ENCODE assay signal across 27 mouse cellular contexts in genomic region chr10:17337217-17337616, GRCm38 (mm10).
"Had no signal": no experiment of that assay in that cellular context is flagged by ENCODE, and none has a peak within 500 bp of the region (broad histone marks: within the 10 kb centered on the region; RNA-seq: fewer than 3 reads in every experiment).

No protein-coding gene starts in this region.

- H3K36me3 ChIP-seq: heart, embryonic 10.5 days; heart, embryonic 12.5 days; hindbrain, embryonic 10.5 days; hindbrain, embryonic 12.5 days; intestine, embryonic 15.5 days; limb, embryonic 10.5 days; limb, embryonic 12.5 days; liver, embryonic 13.5 days; liver, embryonic 15.5 days had no signal

- DNase-seq: gastrocnemius, postnatal 10 days; gastrocnemius, postnatal 25 days; heart, postnatal 10 days; heart, postnatal 4 days; kidney, adult 18-20 months; kidney, adult 8-10 months; kidney, postnatal 10 days; kidney, postnatal 25 days; kidney, postnatal 4 days; liver; liver, embryonic 13.5 days; liver, postnatal 0 days had no signal

- H3K4me2 ChIP-seq: heart, embryonic 12.5 days; hindbrain, embryonic 12.5 days; hindbrain, embryonic 14.5 days; intestine, embryonic 15.5 days; limb, embryonic 12.5 days; liver, embryonic 11.5 days; liver, embryonic 13.5 days; liver, embryonic 15.5 days had no signal

- H3K27ac ChIP-seq: heart, embryonic 10.5 days; hindbrain, embryonic 10.5 days; hindbrain, embryonic 12.5 days; hindbrain, embryonic 14.5 days; intestine, embryonic 15.5 days; layer of hippocampus, adult 2 months; left cerebral cortex, adult 2 months; limb, embryonic 10.5 days; limb, embryonic 12.5 days; liver, embryonic 13.5 days; liver, embryonic 15.5 days had no signal

- H3K9me3 ChIP-seq: heart, embryonic 10.5 days; heart, embryonic 12.5 days; hindbrain, embryonic 10.5 days; hindbrain, embryonic 12.5 days; intestine, embryonic 15.5 days; limb, embryonic 10.5 days; limb, embryonic 12.5 days; liver, embryonic 13.5 days; liver, embryonic 15.5 days had no signal

- H3K27me3 ChIP-seq: heart, embryonic 12.5 days; hindbrain, embryonic 12.5 days; intestine, embryonic 15.5 days; limb, embryonic 12.5 days; liver, embryonic 13.5 days; liver, embryonic 15.5 days had no signal

- H3K4me1 ChIP-seq: intestine, embryonic 15.5 days had no signal

- H3K4me3 ChIP-seq: heart, embryonic 10.5 days; heart, embryonic 12.5 days; hindbrain, embryonic 10.5 days; hindbrain, embryonic 12.5 days; intestine, embryonic 15.5 days; layer of hippocampus, adult 2 months; left cerebral cortex, adult 2 months; limb, embryonic 10.5 days; limb, embryonic 12.5 days; liver, embryonic 13.5 days; liver, embryonic 15.5 days had no signal

- H3K9ac ChIP-seq: heart, embryonic 12.5 days; hindbrain, embryonic 12.5 days; hindbrain, embryonic 14.5 days; intestine, embryonic 15.5 days; limb, embryonic 12.5 days; liver, embryonic 13.5 days; liver, embryonic 15.5 days; liver, postnatal 0 days had no signal

- ATAC-seq: hindbrain, embryonic 16.5 days; inflammation-experienced regulatory T-cells, adult 6 months; intestine, embryonic 15.5 days; intestine, postnatal 0 days; liver, postnatal 0 days had no signal
